Mouse (Mus musculus): ENCODE measurements at regions not wholly inside any gene's neighbourhood (a gene's known extent, or its start where the extent isn't known, plus 50 kb on each side); places are given as distances from the start of the nearest gene placed in this dataset.

GRCm38 (mm10) chr12:39342327-39342726, 563.1 kb downstream of the Etv1 start:
- TF ChIP-seq HCFC1 (IDR thresholded peaks at IDR 0.05; ENCODE audit: low read depth, low read length) (no peak), CTCF (conservative IDR thresholded peaks at IDR 0.05 in 1 of 2, IDR thresholded peaks at IDR 0.05 in 1 of 2; ENCODE audit: low read depth in 2 of 2, low read length in 2 of 2) (no peak), ZKSCAN1 (IDR thresholded peaks at IDR 0.05; ENCODE audit: borderline replicate concordance, low read depth, low read length) (no peak), ZNF384 (IDR thresholded peaks at IDR 0.05; ENCODE audit: low read depth, low read length) (no peak), TCF12 (IDR thresholded peaks at IDR 0.05; ENCODE audit: low read depth, low read length) (no peak), USF2 (conservative IDR thresholded peaks at IDR 0.05; ENCODE audit: low read depth, low read length) (no peak), BHLHE40 (IDR thresholded peaks at IDR 0.05; ENCODE audit: low read depth, low read length) (no peak), POLR2A (IDR thresholded peaks at IDR 0.05; ENCODE audit: low read depth, low read length) (no peak), GABPA (IDR thresholded peaks at IDR 0.05; ENCODE audit: insufficient replicate concordance, low read depth, low read length) (no peak), ETS1 (conservative IDR thresholded peaks at IDR 0.05; ENCODE audit: low read depth, low read length) (no peak), MAFK (IDR thresholded peaks at IDR 0.05; ENCODE audit: insufficient replicate concordance, low read length) (no peak), USF1 (IDR thresholded peaks at IDR 0.05; ENCODE audit: low read depth, low read length) (no peak), MAZ (IDR thresholded peaks at IDR 0.05; ENCODE audit: low read depth, low read length) (no peak)
